Mouse (Mus musculus): ENCODE measurements at regions not wholly inside any gene's neighbourhood (a gene's known extent, or its start where the extent isn't known, plus 50 kb on each side); places are given as distances from the start of the nearest gene placed in this dataset.

DNA sequence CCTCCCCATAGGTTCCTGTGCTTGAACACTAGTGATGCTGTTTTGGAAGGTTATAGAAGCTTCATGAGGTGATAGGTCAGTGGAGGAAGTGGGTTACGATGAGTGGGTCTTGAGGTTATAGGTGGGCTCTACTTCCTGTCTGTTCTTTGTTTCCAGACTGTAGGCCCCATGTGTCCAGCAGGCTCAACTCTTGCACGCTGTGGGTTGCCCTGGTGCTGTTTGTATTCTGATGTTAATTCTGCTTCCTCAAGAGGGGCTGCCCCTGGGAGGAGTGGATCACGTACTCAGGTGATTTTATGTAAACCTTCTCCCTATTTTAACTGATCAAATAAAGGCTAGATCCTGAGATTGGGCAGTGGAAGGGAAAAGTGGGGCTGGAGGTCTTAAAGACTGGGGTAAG, 60.4 kb upstream of the Rap1gds1 start:
- no peak for DNase-seq

DNA sequence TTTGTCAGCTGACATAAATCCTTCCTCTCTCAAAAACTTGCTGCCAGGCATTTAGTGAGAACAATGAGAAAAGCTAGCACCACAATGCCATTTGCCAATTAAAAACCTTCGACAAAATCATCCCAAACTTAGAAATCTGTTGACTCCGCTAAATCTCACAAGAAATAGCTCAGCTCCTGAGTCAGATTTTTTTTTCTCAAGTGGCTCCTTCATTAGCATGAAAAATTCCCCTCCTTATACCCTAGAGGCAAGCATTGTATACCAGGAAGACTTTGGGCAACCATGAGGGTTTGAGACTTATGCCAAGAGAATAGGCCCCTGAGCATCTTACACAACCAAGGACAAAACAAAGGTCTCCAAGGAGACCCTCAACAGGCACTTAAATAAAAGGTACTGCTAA, 61.0 kb upstream of the Rap1gds1 start:
- DNase-seq = no peak

DNA sequence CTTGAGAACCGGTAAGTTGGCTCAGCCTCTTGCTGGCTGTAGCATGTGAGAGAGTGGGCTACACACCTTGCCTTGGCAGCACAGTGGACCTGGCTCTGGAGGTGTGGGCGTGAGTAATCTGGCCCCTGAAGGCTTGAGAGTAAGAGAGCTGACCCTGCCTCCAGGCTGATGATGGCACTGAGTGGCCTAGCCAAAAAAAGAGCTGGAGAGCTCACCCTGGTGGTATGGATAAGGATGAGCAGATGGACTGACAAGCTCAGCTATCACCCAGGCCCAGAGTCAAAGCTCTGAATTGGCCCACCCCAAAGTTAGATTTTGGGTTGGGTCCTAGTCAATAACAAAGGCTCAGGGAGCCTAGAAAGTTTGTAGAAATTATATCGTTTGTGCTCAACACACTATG, 52.8 kb upstream of the Stpg2 start:
- DNase-seq = peak; percentile 4

DNA sequence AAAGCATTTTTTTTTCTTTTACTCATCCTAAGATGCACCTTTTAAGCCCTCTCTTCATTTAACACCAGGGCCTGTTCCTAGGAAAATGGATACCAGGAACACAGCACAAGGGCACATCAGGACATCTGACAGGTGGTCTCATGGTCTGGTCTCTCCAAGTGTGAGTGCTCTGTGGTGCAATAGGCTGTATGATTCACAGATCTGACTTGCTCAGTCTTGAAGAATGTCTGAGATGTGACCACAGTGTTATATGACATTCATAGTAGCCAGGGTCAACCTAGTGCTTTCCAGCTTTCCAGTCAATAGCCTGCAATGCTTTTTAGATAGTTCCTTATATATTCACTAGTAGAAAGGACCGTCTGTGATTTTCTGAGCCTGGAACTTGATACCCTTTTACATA, 51.2 kb upstream of the Stpg2 start:
- no peak for DNase-seq

Data from adrenal gland, postnatal 25 days (tissue).